Mouse (Mus musculus) C2C12 (cell line): ENCODE results near the gene H2-Ab1.

Experiments used
- CEBPB ChIP-seq: IDR thresholded peaks from one replicate; pipeline ENCODE4 v1.6.1; 2011; ENCODE audit warnings: low read depth, mild to moderate bottlenecking, control low read depth, moderate library complexity
- CTCF ChIP-seq: IDR thresholded peaks from one replicate; pipeline ENCODE4 v1.5.1; 2011; ENCODE audit not compliant: control insufficient read depth, insufficient read depth, insufficient read length
- FOSL1 ChIP-seq: IDR thresholded peaks from one replicate; pipeline ENCODE4 v1.8.0; 2011; ENCODE audit warnings: mild to moderate bottlenecking, low read length; ENCODE audit not compliant: poor library complexity, insufficient read depth, severe bottlenecking
- MAX ChIP-seq: IDR thresholded peaks from one replicate; pipeline ENCODE4 v1.6.1; 2011; ENCODE audit warnings: mild to moderate bottlenecking, control low read depth
- MYOD1 ChIP-seq: IDR thresholded peaks from one replicate; pipeline ENCODE4 v1.6.1; 2011; ENCODE audit warnings: low read depth; ENCODE audit not compliant: control insufficient read depth, insufficient read length
- USF1 ChIP-seq: IDR thresholded peaks from one replicate; pipeline ENCODE4 v1.6.1; 2011; ENCODE audit warnings: low read depth, mild to moderate bottlenecking, control low read depth, moderate library complexity

DNA sequence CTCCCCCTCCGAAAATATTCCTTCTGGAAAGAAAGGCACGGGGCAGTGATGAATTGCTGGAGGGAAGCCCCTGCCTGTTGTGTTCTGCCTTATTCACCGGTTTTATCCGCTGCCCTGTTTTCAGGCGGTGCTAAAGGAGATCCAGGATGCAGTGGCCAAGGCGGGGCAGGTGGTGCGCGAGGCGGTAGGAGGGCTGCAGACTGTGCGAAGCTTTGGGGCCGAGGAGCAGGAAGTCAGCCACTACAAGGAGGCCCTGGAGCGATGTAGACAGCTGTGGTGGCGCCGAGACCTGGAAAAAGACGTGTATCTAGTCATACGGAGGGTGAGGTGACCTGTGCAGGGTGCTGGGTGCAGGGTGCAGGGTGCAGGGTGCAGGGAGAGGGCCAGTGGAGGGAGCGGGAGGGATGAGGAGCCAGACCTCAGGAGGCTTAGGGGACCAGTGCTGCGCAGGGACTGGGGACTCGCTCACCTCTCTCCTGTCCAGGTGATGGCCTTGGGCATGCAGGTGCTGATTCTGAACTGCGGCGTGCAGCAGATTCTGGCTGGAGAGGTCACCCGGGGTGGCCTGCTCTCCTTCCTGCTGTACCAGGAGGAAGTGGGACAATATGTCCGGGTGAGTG is 45.6 kb upstream of the H2-Ab1 start:
- no peak for TF ChIP-seq CTCF
- TF ChIP-seq USF1 = no peak
- TF ChIP-seq MYOD1 = no peak
- TF ChIP-seq MAX = no peak
- no peak for TF ChIP-seq CEBPB
- no peak for TF ChIP-seq FOSL1
